Mouse (Mus musculus): ENCODE measurements around the gene 9430097D07Rik. TPM values are rescaled to one million over a fixed set of nuclear protein-coding genes. Genes with fewer than 3 reads are reported as not detected.

Gene 9430097D07Rik
- polyA plus RNA-seq, 1 experiment from 2014 or later, result 0.33 TPM

- Histone ChIP-seq H3K4me3 (ENCODE audit: low read depth, low read length) (no peak overlapping the region), H3K9ac (ENCODE audit: low read length) (no peak overlapping the region), H3K4me1 (ENCODE audit: control insufficient read depth, insufficient read depth, low read length) (peaks cover 9% of the 10 kb centered on the region), H3K4me2 (ENCODE audit: low read depth, severe bottlenecking) (no peak overlapping the region), H3K9me3 (ENCODE audit: control insufficient read depth, low read length) (no peaks in the 10 kb centered on the region), H3K27me3 (ENCODE audit: control insufficient read depth, insufficient read depth, low read length) (no peaks in the 10 kb centered on the region), H3K27ac (replicated peaks; ENCODE audit: low read depth, low read length) (no peak overlapping the region), H3K36me3 (ENCODE audit: control insufficient read depth, insufficient read depth, low read length) (no peaks in the 10 kb centered on the region)
- DNase-seq (ENCODE audit: low spot score), result no peak
- ATAC-seq (ENCODE audit: insufficient number of reproducible peaks, low FRiP score, low TSS enrichment, low read depth), result no peak
- 75% methylated on average over 11 of the region's 11 CpGs for WGBS
Observed at GRCm38 (mm10) chr2:32589213-32589795, 13.8 kb upstream of the 9430097D07Rik start.

- H3K27ac ChIP-seq (replicated peaks; ENCODE audit: low read depth, low read length), result no peak overlapping the region
- peak overlapping the region; percentile 52 for H3K4me3 ChIP-seq (ENCODE audit: low read depth, low read length)
- 19% methylated on average over 9 of the region's 9 CpGs for WGBS
- DNase-seq (ENCODE audit: low spot score) (no peak), ATAC-seq (ENCODE audit: insufficient number of reproducible peaks, low FRiP score, low TSS enrichment, low read depth) (no peak)
- H3K9ac ChIP-seq (ENCODE audit: low read length), result peak overlapping the region; percentile 72
- H3K4me2 ChIP-seq (ENCODE audit: low read depth, severe bottlenecking), result peak overlapping the region; percentile 61
- no peaks in the 10 kb centered on the region for H3K36me3 ChIP-seq (ENCODE audit: control insufficient read depth, insufficient read depth, low read length)
- peaks cover 13% of the 10 kb centered on the region for H3K4me1 ChIP-seq (ENCODE audit: control insufficient read depth, insufficient read depth, low read length)
- no peaks in the 10 kb centered on the region for H3K27me3 ChIP-seq (ENCODE audit: control insufficient read depth, insufficient read depth, low read length)
- H3K9me3 ChIP-seq (ENCODE audit: control insufficient read depth, low read length), result no peaks in the 10 kb centered on the region
Observed at GRCm38 (mm10) chr2:32587731-32588321, 12.3 kb upstream of the 9430097D07Rik start.

GRCm38 (mm10) chr2:32586871-32587351, 11.4 kb upstream of the 9430097D07Rik start, which contains the start of gene St6galnac4:
St6galnac4 (plus strand) TSS chr2:32587095.
- peak; percentile 85 for ATAC-seq (ENCODE audit: insufficient number of reproducible peaks, low FRiP score, low TSS enrichment, low read depth)
- no peaks in the 10 kb centered on the region for H3K9me3 ChIP-seq (ENCODE audit: control insufficient read depth, low read length)
- H3K27me3 ChIP-seq (ENCODE audit: control insufficient read depth, insufficient read depth, low read length), result no peaks in the 10 kb centered on the region
- peak within 1 kb of the TSS; percentile 52 for H3K4me3 ChIP-seq (ENCODE audit: low read depth, low read length)
- peak within 1 kb of the TSS; percentile 72 for H3K9ac ChIP-seq (ENCODE audit: low read length)
- peak; percentile 96 for DNase-seq (ENCODE audit: low spot score)
- peak within 1 kb of the TSS; percentile 10; the same call in 1 of the 2 replicates for H3K27ac ChIP-seq (replicated peaks; ENCODE audit: low read depth, low read length)
- no peaks in the 10 kb centered on the region for H3K36me3 ChIP-seq (ENCODE audit: control insufficient read depth, insufficient read depth, low read length)
- H3K4me1 ChIP-seq (ENCODE audit: control insufficient read depth, insufficient read depth, low read length), result peaks cover 13% of the 10 kb centered on the region
- peak within 1 kb of the TSS; percentile 61 for H3K4me2 ChIP-seq (ENCODE audit: low read depth, severe bottlenecking)
- under 1% methylated on average over 38 of the region's 38 CpGs for WGBS

DNA sequence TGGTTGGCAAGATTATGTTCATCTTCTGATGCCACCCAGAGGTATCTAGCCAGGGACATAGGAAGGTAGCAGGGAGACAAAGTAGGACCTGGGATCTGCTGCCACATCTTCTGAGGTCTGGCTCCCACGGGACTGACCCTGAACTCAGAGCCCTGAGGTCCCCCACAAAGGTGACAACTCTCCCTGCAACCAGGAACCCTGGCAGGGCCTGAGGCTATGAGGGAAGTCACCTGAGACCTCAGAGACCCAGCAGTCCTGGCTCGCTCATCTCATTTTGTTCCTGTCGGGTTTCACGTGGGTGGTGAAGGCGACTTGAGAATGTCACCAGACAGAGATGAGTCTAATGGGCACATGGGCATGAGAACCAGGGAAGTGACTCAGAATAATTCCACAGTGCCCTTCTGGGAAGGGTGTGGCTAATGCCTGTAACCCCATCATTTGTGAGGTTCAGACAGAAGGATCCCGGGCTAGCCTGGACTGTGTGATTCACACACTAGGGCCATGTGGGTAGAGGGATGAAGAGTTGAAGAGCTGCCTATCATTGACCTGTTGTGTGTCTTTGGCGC, 9.7 kb upstream of the 9430097D07Rik start:
- WGBS, result 86% methylated on average over 7 of the region's 7 CpGs
- peaks cover 13% of the 10 kb centered on the region for H3K4me1 ChIP-seq (ENCODE audit: control insufficient read depth, insufficient read depth, low read length)

DNA sequence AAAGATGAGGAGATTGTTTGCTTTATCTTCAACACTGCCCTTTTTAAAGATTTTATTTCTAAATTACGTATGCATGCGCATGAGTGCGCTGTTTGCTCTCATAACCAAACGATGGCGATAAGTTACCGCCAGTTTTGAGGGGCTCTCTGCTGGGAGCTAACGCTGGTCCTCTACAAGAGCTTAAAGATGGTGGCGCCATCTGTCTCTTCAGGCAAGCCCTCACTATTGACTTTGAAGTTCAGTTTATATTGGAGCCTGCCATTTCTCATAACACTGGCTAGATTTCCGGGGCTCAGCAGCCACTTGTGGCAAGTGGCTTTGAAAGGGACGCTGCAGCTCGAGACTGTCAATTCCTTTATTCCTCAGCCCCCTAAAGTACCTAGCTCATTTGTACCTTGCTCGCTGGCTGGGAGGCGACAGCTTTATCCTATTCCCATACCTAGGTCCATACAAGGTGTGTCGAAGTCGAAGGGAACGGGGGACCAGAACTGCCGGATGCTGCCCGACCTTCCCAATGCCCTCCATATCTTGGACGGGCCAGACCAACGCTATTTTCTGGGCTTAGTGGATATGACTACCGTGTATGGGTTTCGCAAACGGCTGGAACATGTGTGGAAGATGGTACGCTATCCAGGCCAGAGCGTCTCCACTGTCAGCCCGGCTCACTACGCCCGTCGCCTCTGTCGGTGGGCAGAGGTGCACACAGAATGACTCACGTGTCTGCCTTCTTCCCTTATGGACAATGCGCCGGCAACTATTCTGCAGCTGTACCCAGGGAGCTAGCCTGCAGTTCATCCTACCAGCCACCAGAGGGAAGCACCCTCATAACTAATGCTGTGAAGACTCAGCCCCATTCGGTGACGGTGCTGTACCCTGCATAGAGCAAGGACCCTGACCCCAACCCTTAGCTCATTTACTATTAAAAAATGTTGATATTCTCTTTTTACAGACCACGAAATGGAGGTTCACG, 7.6 kb upstream of the 9430097D07Rik start:
- Histone ChIP-seq H3K27me3 (ENCODE audit: control insufficient read depth, insufficient read depth, low read length) (peaks cover 7% of the 10 kb centered on the region), H3K36me3 (ENCODE audit: control insufficient read depth, insufficient read depth, low read length) (no peaks in the 10 kb centered on the region), H3K4me1 (ENCODE audit: control insufficient read depth, insufficient read depth, low read length) (peaks cover 13% of the 10 kb centered on the region), H3K9me3 (ENCODE audit: control insufficient read depth, low read length) (no peaks in the 10 kb centered on the region), H3K27ac (replicated peaks; ENCODE audit: low read depth, low read length) (no peak overlapping the region), H3K9ac (ENCODE audit: low read length) (no peak overlapping the region), H3K4me3 (ENCODE audit: low read depth, low read length) (peak overlapping the region; percentile 9; the same call in 1 of the 2 replicates), H3K4me2 (ENCODE audit: low read depth, severe bottlenecking) (peak overlapping the region; percentile 51)
- ATAC-seq (ENCODE audit: insufficient number of reproducible peaks, low FRiP score, low TSS enrichment, low read depth) (peak; percentile 68), DNase-seq (ENCODE audit: low spot score) (peak; percentile 88)
- WGBS, result 14% methylated on average over 37 of the region's 37 CpGs

More for the DNA sequence above, 9.7 kb upstream of the 9430097D07Rik start:
- ATAC-seq (ENCODE audit: insufficient number of reproducible peaks, low FRiP score, low TSS enrichment, low read depth), result no peak
- H3K9me3 ChIP-seq (ENCODE audit: control insufficient read depth, low read length), result no peaks in the 10 kb centered on the region
- H3K36me3 ChIP-seq (ENCODE audit: control insufficient read depth, insufficient read depth, low read length), result no peaks in the 10 kb centered on the region
- H3K9ac ChIP-seq (ENCODE audit: low read length), result no peak overlapping the region
- no peak overlapping the region for H3K4me2 ChIP-seq (ENCODE audit: low read depth, severe bottlenecking)
- no peak for DNase-seq (ENCODE audit: low spot score)
- no peak overlapping the region for H3K27ac ChIP-seq (replicated peaks; ENCODE audit: low read depth, low read length)
- no peaks in the 10 kb centered on the region for H3K27me3 ChIP-seq (ENCODE audit: control insufficient read depth, insufficient read depth, low read length)
- H3K4me3 ChIP-seq (ENCODE audit: low read depth, low read length), result no peak overlapping the region

DNA sequence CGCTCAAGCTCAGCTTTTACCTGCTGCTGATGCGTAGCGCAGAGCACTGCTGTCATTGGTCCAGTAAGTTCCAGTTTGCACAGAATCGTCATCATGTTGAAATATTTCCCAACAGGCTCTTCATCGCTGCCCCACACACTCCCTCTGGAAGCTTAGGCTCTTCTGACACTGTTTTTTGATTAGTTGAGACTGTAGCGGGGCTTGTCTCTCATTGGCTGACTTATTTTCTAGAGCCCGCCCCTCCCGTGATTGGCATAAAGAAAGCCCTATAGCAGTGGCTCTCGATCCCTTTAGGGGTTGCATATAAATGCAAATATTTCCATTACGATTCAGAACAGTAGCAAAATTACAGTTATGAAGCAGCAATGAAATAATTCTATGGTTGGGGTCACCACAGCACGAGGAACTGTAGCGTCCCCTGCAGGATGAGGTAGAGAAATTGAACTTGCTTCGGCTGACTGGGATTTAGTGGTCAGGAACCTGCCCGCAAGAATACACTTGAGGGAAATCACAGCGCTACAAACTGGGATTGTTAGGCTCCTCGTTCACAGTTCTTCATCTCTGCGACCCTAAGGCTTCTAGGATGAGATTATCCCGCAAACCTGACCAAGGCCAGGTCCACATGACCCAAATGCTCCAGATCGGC, 6.1 kb upstream of the 9430097D07Rik start:
- H3K27me3 ChIP-seq (ENCODE audit: control insufficient read depth, insufficient read depth, low read length), result peaks cover 14% of the 10 kb centered on the region
- no peak overlapping the region for H3K4me3 ChIP-seq (ENCODE audit: low read depth, low read length)
- ATAC-seq (ENCODE audit: insufficient number of reproducible peaks, low FRiP score, low TSS enrichment, low read depth), result no peak
- WGBS, result 37% methylated on average over 19 of the region's 19 CpGs
- H3K9ac ChIP-seq (ENCODE audit: low read length), result no peak overlapping the region
- H3K4me1 ChIP-seq (ENCODE audit: control insufficient read depth, insufficient read depth, low read length), result 0 out of 2 replicates have a peak, but pooled peaks cover 4% of the 10 kb centered on the region
- no peak overlapping the region for H3K4me2 ChIP-seq (ENCODE audit: low read depth, severe bottlenecking)
- DNase-seq (ENCODE audit: low spot score), result peak; percentile 62
- H3K36me3 ChIP-seq (ENCODE audit: control insufficient read depth, insufficient read depth, low read length), result no peaks in the 10 kb centered on the region
- H3K27ac ChIP-seq (replicated peaks; ENCODE audit: low read depth, low read length), result no peak overlapping the region
- H3K9me3 ChIP-seq (ENCODE audit: control insufficient read depth, low read length), result no peaks in the 10 kb centered on the region

DNA sequence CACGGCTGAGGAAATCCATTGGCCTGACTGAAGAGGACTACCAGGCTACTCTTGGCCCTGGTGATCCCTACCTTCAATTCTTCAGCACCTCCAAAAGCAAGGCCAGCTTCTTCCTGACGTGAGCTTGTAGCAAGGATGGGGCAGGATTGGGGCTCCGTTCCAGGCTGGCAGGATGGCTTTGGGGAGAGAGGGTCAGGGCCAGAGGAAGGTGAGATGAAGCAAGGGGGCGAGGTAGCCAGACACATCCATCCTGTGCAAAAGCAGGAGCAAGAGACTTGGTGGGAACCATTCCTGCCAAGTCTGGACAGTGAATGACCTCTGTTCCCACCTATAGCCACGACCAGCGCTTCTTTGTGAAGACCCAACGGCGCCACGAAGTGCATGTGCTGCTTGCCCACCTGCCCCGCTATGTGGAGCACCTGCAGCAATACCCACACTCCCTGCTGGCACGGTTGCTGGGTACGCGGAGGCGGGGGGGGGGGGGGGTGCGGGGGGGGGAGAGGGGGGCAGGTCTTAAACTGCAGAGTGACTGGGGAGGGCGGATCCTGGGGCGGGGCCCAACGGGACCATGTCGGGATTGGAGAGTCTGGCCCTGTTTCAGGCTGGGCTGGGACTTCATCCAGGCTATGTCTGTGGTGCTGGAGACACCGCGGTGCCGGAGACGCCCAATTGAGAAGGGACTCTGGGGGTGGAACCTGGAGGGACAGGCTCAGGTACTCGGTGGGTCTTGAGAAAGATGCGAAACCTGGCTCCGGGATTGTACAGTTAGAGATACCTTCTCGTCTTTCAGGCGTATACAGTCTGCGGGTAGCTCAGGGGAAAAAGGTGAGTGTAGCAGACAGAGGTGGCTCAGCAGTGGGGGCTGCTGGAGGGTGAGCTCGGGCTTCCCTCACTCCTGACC, 2.9 kb upstream of the 9430097D07Rik start:
- Histone ChIP-seq H3K36me3 (ENCODE audit: control insufficient read depth, insufficient read depth, low read length) (no peaks in the 10 kb centered on the region), H3K4me3 (ENCODE audit: low read depth, low read length) (no peak overlapping the region), H3K27ac (replicated peaks; ENCODE audit: low read depth, low read length) (no peak overlapping the region), H3K4me1 (ENCODE audit: control insufficient read depth, insufficient read depth, low read length) (0 out of 2 replicates have a peak, but pooled peaks cover 4% of the 10 kb centered on the region), H3K4me2 (ENCODE audit: low read depth, severe bottlenecking) (no peak overlapping the region), H3K9me3 (ENCODE audit: control insufficient read depth, low read length) (no peaks in the 10 kb centered on the region), H3K9ac (ENCODE audit: low read length) (no peak overlapping the region), H3K27me3 (ENCODE audit: control insufficient read depth, insufficient read depth, low read length) (peaks cover 14% of the 10 kb centered on the region)
- DNase-seq (ENCODE audit: low spot score) (no peak), ATAC-seq (ENCODE audit: insufficient number of reproducible peaks, low FRiP score, low TSS enrichment, low read depth) (no peak)
- 38% methylated on average over 25 of the region's 30 CpGs for WGBS

All from limb, embryonic 11.5 days (tissue).